Mouse (Mus musculus): Measurements from ENCODE around the gene Fndc1.

The Fndc1 gene

DNA sequence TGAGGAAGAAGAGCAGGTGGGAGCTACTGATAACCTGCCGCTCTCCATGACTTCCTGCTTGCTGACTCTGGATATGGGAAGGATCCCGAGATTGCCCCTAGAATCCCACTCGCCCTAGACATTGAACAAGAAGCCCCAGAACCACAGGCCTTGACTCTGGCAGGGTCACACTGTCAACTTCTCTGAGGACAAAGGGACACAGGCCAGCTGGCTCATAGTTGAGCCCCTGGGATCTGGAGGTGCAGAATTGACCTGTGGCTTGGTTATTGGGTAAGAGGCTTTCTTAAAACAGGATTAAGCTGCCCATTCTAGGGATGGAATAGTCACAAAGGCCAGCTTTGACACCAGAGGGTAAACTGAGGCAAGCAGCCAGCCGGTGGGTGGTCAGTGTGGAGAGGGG lies 136.8 kb downstream of the Fndc1 start:
- no peak for DNase-seq (ENCODE audit: low spot score)
